Mouse (Mus musculus): Measurements from ENCODE around the gene Zdhhc22. TPM values are rescaled to one million over a fixed set of nuclear protein-coding genes. Genes with fewer than 3 reads are reported as not detected.

The Zdhhc22 gene
- polyA plus RNA-seq (2012; rRNA removed): not detected in 2 replicates

- DNase-seq (ENCODE audit: low read depth in 1 of 2, low spot score in 2 of 2): no peak
- WGBS: 5% methylated on average over 63 of the region's 68 CpGs
- no peak for TF ChIP-seq POLR2A (IDR thresholded peaks at IDR 0.05; ENCODE audit: low read depth, low read length)
- TF ChIP-seq CTCF (IDR thresholded peaks at IDR 0.05; ENCODE audit: extremely low read depth, insufficient read depth, insufficient read length, insufficient replicate concordance): no peak
- Histone ChIP-seq H3K36me3 (ENCODE audit: control insufficient read depth, insufficient read depth, low read length) (no peaks in the 10 kb centered on the region), H3K27ac (ENCODE audit: insufficient read depth, low read length) (no peak within 1 kb of the TSS), H3K4me1 (ENCODE audit: control insufficient read depth, insufficient read depth, insufficient read length) (no peaks in the 10 kb centered on the region; the same call in 1 of the 2 replicates), H3K4me3 (ENCODE audit: extremely low read depth, insufficient read depth, insufficient read length) (no peak within 1 kb of the TSS), H3K27me3 (ENCODE audit: control insufficient read depth, insufficient read depth, low read length) (peaks cover 10% of the 10 kb centered on the region; the same call in 1 of the 2 replicates)
Observed at GRCm38 (mm10) chr12:86989890-86990754, at the start of gene Zdhhc22. Gene Zdhhc22 (minus strand): TSS chr12:86990430.

GRCm38 (mm10) chr12:87036631-87037030 lies 46.4 kb upstream of the Zdhhc22 start:
- no peaks in the 10 kb centered on the region for H3K27me3 ChIP-seq (ENCODE audit: control insufficient read depth, insufficient read depth, low read length)
- no peak overlapping the region for H3K27ac ChIP-seq (ENCODE audit: insufficient read depth, low read length)
- DNase-seq (ENCODE audit: low read depth in 1 of 2, low spot score in 2 of 2): no peak
- TF ChIP-seq CTCF (IDR thresholded peaks at IDR 0.05; ENCODE audit: extremely low read depth, insufficient read depth, insufficient read length, insufficient replicate concordance) (no peak), POLR2A (IDR thresholded peaks at IDR 0.05; ENCODE audit: low read depth, low read length) (no peak)
- H3K36me3 ChIP-seq (ENCODE audit: control insufficient read depth, insufficient read depth, low read length): no peaks in the 10 kb centered on the region
- no peak overlapping the region for H3K4me3 ChIP-seq (ENCODE audit: extremely low read depth, insufficient read depth, insufficient read length)
- H3K4me1 ChIP-seq (ENCODE audit: control insufficient read depth, insufficient read depth, insufficient read length): no peaks in the 10 kb centered on the region
- 89% methylated on average over 7 of the region's 7 CpGs for WGBS

GRCm38 (mm10) chr12:87031163-87031763 lies 41.0 kb upstream of the Zdhhc22 start:
- TF ChIP-seq CTCF (IDR thresholded peaks at IDR 0.05; ENCODE audit: extremely low read depth, insufficient read depth, insufficient read length, insufficient replicate concordance) (no peak), POLR2A (IDR thresholded peaks at IDR 0.05; ENCODE audit: low read depth, low read length) (no peak)
- Histone ChIP-seq H3K4me3 (ENCODE audit: extremely low read depth, insufficient read depth, insufficient read length) (no peak overlapping the region), H3K27ac (ENCODE audit: insufficient read depth, low read length) (no peak overlapping the region), H3K27me3 (ENCODE audit: control insufficient read depth, insufficient read depth, low read length) (0 out of 2 replicates have a peak, but pooled peaks cover 2% of the 10 kb centered on the region), H3K36me3 (ENCODE audit: control insufficient read depth, insufficient read depth, low read length) (no peaks in the 10 kb centered on the region), H3K4me1 (ENCODE audit: control insufficient read depth, insufficient read depth, insufficient read length) (no peaks in the 10 kb centered on the region)
- 69% methylated on average over 5 of the region's 5 CpGs for WGBS
- no peak for DNase-seq (ENCODE audit: low read depth in 1 of 2, low spot score in 2 of 2)

GRCm38 (mm10) chr12:87029251-87029976 lies 39.2 kb upstream of the Zdhhc22 start:
- no peaks in the 10 kb centered on the region for H3K36me3 ChIP-seq (ENCODE audit: control insufficient read depth, insufficient read depth, low read length)
- no peak for TF ChIP-seq POLR2A (IDR thresholded peaks at IDR 0.05; ENCODE audit: low read depth, low read length)
- no peak for TF ChIP-seq CTCF (IDR thresholded peaks at IDR 0.05; ENCODE audit: extremely low read depth, insufficient read depth, insufficient read length, insufficient replicate concordance)
- H3K4me3 ChIP-seq (ENCODE audit: extremely low read depth, insufficient read depth, insufficient read length): no peak overlapping the region
- H3K27me3 ChIP-seq (ENCODE audit: control insufficient read depth, insufficient read depth, low read length): 0 out of 2 replicates have a peak, but pooled peaks cover 2% of the 10 kb centered on the region
- no peaks in the 10 kb centered on the region for H3K4me1 ChIP-seq (ENCODE audit: control insufficient read depth, insufficient read depth, insufficient read length)
- no peak overlapping the region for H3K27ac ChIP-seq (ENCODE audit: insufficient read depth, low read length)
- DNase-seq (ENCODE audit: low read depth in 1 of 2, low spot score in 2 of 2): no peak
- 72% methylated on average over 5 of the region's 5 CpGs for WGBS

GRCm38 (mm10) chr12:87028068-87028467 lies 37.8 kb upstream of the Zdhhc22 start:
- no peak for DNase-seq (ENCODE audit: low read depth in 1 of 2, low spot score in 2 of 2)
- no peak overlapping the region for H3K27ac ChIP-seq (ENCODE audit: insufficient read depth, low read length)
- 0 out of 2 replicates have a peak, but pooled peaks cover 2% of the 10 kb centered on the region for H3K27me3 ChIP-seq (ENCODE audit: control insufficient read depth, insufficient read depth, low read length)
- no peaks in the 10 kb centered on the region for H3K36me3 ChIP-seq (ENCODE audit: control insufficient read depth, insufficient read depth, low read length)
- 73% methylated on average over 2 of the region's 2 CpGs for WGBS
- H3K4me1 ChIP-seq (ENCODE audit: control insufficient read depth, insufficient read depth, insufficient read length): no peaks in the 10 kb centered on the region
- TF ChIP-seq POLR2A (IDR thresholded peaks at IDR 0.05; ENCODE audit: low read depth, low read length) (no peak), CTCF (IDR thresholded peaks at IDR 0.05; ENCODE audit: extremely low read depth, insufficient read depth, insufficient read length, insufficient replicate concordance) (no peak)
- H3K4me3 ChIP-seq (ENCODE audit: extremely low read depth, insufficient read depth, insufficient read length): no peak overlapping the region

GRCm38 (mm10) chr12:87027391-87027790 lies 37.2 kb upstream of the Zdhhc22 start:
- whole genome bisulfite sequencing: 41% methylated on average over 5 of the region's 5 CpGs
- Histone ChIP-seq H3K4me1 (ENCODE audit: control insufficient read depth, insufficient read depth, insufficient read length) (no peaks in the 10 kb centered on the region), H3K4me3 (ENCODE audit: extremely low read depth, insufficient read depth, insufficient read length) (no peak overlapping the region), H3K36me3 (ENCODE audit: control insufficient read depth, insufficient read depth, low read length) (no peaks in the 10 kb centered on the region), H3K27me3 (ENCODE audit: control insufficient read depth, insufficient read depth, low read length) (0 out of 2 replicates have a peak, but pooled peaks cover 2% of the 10 kb centered on the region), H3K27ac (ENCODE audit: insufficient read depth, low read length) (no peak overlapping the region)
- no peak for DNase-seq (ENCODE audit: low read depth in 1 of 2, low spot score in 2 of 2)
- TF ChIP-seq POLR2A (IDR thresholded peaks at IDR 0.05; ENCODE audit: low read depth, low read length) (no peak), CTCF (IDR thresholded peaks at IDR 0.05; ENCODE audit: extremely low read depth, insufficient read depth, insufficient read length, insufficient replicate concordance) (no peak)

Data from spleen, adult 2 months (tissue).